Mouse (Mus musculus) forebrain, embryonic 14.5 days (tissue): ENCODE results near the gene Nap1l5. TPM values are rescaled to one million over a fixed set of nuclear protein-coding genes. Genes with fewer than 3 reads are reported as not detected.

Experiments used
- ATAC-seq: fragments of 200-750 bp; cut with Nextera tagmentation; 2 replicates; pipeline ENCODE4 v1.8.0; 2017; ENCODE audit warnings: mild to moderate bottlenecking, moderate library complexity
- DNase-seq: peaks from one replicate; pipeline ENCODE4 v3.0.0-alpha.2; 2015; ENCODE audit warnings: low spot score
- H3K27ac ChIP-seq: fragments of 300-500 bp; sonication (generic); 2 replicates; pipeline ENCODE4 v1.5.1; 2014; ENCODE audit warnings: low read depth, mild to moderate bottlenecking, control low read depth, low read length, moderate library complexity
- H3K27me3 ChIP-seq: fragments of 300-500 bp; sonication (generic); replicated peaks from 2 replicates; pipeline ENCODE4 v1.6.1; 2014; ENCODE audit warnings: low read length, control low read depth, mixed read lengths; ENCODE audit not compliant: control insufficient read depth, insufficient read depth
- H3K36me3 ChIP-seq: fragments of 300-500 bp; sonication (generic); 2 replicates; pipeline ENCODE4 v1.6.1; 2014; ENCODE audit warnings: low read length, control low read depth; ENCODE audit not compliant: control insufficient read depth, insufficient read depth
- H3K4me1 ChIP-seq: fragments of 300-500 bp; sonication (generic); 2 replicates; pipeline ENCODE4 v1.6.1; 2014; ENCODE audit warnings: antibody characterized with exemption, low read length, control low read depth; ENCODE audit not compliant: control insufficient read depth, insufficient read depth
- H3K4me2 ChIP-seq: fragments of 300-500 bp; sonication (generic); 2 replicates; pipeline ENCODE4 v1.6.1; 2014; ENCODE audit warnings: mild to moderate bottlenecking, control low read depth, low read length
- H3K4me3 ChIP-seq: fragments of 300-500 bp; sonication (generic); 2 replicates; pipeline ENCODE4 v1.5.1; 2014; ENCODE audit warnings: low read depth, low read length, control low read depth
- H3K9ac ChIP-seq: fragments of 300-500 bp; sonication (generic); 2 replicates; pipeline ENCODE4 v1.6.1; 2014; ENCODE audit warnings: mild to moderate bottlenecking, low read length, control low read depth, moderate library complexity
- H3K9me3 ChIP-seq: fragments of 300-500 bp; sonication (generic); replicated peaks from 2 replicates; pipeline ENCODE4 v1.6.1; 2016; ENCODE audit warnings: low read length, control low read depth, mixed read lengths; ENCODE audit not compliant: control insufficient read depth
- WGBS: fragments of 180-500 bp; shearing (Covaris S2); extraction: QIAGEN DNeasy Blood & Tissue Kit; methylation state at CpG from one replicate; pipeline ENCODE4 v1.1.7; 2014; 5-methylcytosine and 5-hydroxymethylcytosine counted together
- polyA plus RNA-seq: library from polyadenylated mRNA; unstranded; fragments of >200 nt; fragmentation: Nextera tagmentation; extraction: Ambion mirVana; gene quantifications from 2 replicates; pipeline ENCODE4 v1.2.1, GENCODE M21; 2014

Gene Nap1l5
- polyA plus RNA-seq, 1 experiment from 2014 or later = 70.1 TPM

DNA sequence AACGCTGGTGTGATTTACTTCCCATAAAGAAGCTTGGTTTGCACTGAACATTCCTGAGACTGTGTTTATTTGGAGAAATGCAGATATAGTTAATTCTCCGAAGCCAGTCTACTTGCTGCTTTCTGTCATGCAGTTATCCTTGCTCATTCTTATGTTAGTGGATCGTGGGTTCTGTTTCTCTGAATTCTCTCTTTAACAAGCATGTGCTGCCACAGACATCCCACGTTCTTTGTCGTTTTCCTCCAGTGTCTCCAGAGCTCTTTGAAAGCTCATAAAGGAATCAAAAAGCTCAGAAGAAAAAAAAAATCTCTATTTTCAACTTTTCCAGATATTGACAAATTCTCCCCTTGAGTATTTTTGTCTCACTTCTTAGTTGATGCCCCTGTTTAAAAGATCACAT, 7.1 kb upstream of the Nap1l5 start:
- H3K9ac ChIP-seq = no peak overlapping the region
- no peak overlapping the region for H3K4me2 ChIP-seq
- 87% methylated on average over 5 of the region's 5 CpGs for WGBS
- H3K27ac ChIP-seq = no peak overlapping the region
- ATAC-seq (no peak), DNase-seq (no peak)
- no peak overlapping the region for H3K4me3 ChIP-seq
- peaks cover 3% of the 10 kb centered on the region; the same call in 1 of the 2 replicates for H3K36me3 ChIP-seq
- H3K4me1 ChIP-seq = no peaks in the 10 kb centered on the region
- no peaks in the 10 kb centered on the region for H3K27me3 ChIP-seq
- no peaks in the 10 kb centered on the region for H3K9me3 ChIP-seq

DNA sequence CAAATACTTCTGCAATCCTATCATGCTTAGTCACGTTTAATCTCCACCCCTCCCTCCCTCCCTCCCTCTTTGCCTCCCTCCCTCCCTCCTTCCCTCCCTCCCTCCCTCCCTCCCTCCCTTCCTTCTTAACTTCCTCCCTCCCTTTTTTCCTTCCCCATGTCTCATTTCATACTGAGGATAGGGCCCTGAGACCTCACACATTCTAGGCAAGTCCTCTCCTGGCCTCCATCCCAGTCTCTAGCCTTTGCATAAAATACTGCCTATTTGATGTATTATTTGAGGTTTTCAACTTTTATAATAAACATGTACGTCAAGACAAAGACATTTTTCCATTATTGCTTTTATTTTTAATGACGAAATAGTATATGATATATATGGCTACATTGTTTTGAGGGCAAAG, 6.7 kb upstream of the Nap1l5 start:
- H3K4me3 ChIP-seq = no peak overlapping the region
- H3K36me3 ChIP-seq = peaks cover 1% of the 10 kb centered on the region; the same call in 1 of the 2 replicates
- H3K27me3 ChIP-seq = no peaks in the 10 kb centered on the region

DNA sequence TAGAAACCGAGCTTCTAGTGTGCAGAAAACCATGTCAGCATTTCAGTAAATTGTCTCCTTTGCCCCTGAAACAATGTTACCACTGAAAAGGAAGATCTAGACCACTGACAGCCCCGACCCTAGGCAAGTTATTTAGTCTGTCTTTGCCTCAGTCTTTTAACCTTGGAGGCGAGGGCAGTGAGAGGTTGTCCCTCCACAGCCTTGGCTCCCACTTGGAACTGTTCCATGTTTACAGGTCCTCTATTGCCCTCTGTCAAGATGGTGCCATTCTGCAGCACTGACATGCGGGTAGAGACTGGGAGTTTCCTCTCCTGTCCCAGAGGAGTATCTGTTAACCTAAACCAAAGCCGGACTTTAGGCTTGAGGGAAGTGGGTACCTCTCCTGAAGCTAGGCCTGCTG, 6.0 kb upstream of the Nap1l5 start:
- H3K36me3 ChIP-seq = no peaks in the 10 kb centered on the region
- 87% methylated on average over 5 of the region's 5 CpGs for WGBS
- ATAC-seq = no peak

More for the DNA sequence above, 6.7 kb upstream of the Nap1l5 start:
- WGBS = 88% methylated on average over 3 of the region's 3 CpGs
- Histone ChIP-seq H3K9me3 (no peaks in the 10 kb centered on the region), H3K9ac (no peak overlapping the region), H3K4me2 (no peak overlapping the region), H3K27ac (no peak overlapping the region), H3K4me1 (no peaks in the 10 kb centered on the region)
- no peak for DNase-seq
- no peak for ATAC-seq

DNA sequence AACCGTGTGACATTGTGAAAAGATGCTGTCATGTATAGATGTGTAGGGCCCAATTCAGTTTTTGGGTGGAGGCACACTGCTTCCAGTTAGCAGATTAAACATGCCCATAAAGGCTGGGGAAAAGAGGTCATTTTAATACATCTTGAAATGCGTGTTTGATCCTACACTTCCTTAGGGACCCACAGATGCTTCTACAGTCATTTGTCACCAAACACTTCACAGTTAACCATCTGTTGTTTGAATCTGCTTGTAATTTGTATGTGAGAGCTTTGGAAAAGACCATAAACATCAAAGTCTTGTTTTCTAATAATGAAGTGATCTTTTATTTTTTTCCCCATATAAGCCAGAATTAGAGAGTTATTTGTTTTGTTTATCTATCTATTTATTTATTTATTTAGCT, 915 bp upstream of the Nap1l5 start:
- H3K4me2 ChIP-seq = peak overlapping the region; percentile 49
- no peak for ATAC-seq
- peaks cover 9% of the 10 kb centered on the region for H3K4me1 ChIP-seq
- no peaks in the 10 kb centered on the region for H3K27me3 ChIP-seq
- WGBS = 54% methylated on average over 2 of the region's 2 CpGs
- H3K27ac ChIP-seq = no peak overlapping the region
- DNase-seq = peak; percentile 25
- no peaks in the 10 kb centered on the region for H3K36me3 ChIP-seq
- H3K9me3 ChIP-seq = peaks cover 14% of the 10 kb centered on the region; the same call in 1 of the 2 replicates
- H3K4me3 ChIP-seq = no peak overlapping the region
- no peak overlapping the region for H3K9ac ChIP-seq

More for the DNA sequence above, 6.0 kb upstream of the Nap1l5 start:
- no peak for DNase-seq
- Histone ChIP-seq H3K9ac (no peak overlapping the region), H3K4me2 (no peak overlapping the region), H3K4me3 (no peak overlapping the region), H3K27ac (no peak overlapping the region), H3K4me1 (no peaks in the 10 kb centered on the region), H3K27me3 (no peaks in the 10 kb centered on the region), H3K9me3 (no peaks in the 10 kb centered on the region)

DNA sequence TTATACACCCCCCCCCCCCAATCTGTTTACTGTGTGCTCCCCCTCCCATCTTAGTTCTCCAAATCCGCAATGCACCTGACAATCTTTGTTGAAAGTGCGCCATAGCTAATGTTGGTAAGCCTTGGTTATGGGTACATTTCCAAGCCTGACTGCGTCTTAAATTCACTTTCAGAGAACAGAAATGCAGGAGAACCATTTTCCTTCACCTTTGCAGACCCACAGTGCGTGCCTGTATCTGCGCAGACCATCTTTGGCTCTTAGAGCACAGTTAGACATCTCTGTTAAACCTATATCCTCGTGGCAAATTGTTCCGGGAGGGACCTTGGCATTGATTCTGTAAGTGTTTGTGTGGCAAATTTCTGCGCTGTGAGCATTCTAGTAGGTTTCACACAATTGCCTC, 460 bp upstream of the Nap1l5 start:
- Histone ChIP-seq H3K27me3 (no peaks in the 10 kb centered on the region), H3K9ac (no peak overlapping the region; the same call in 1 of the 2 replicates), H3K36me3 (no peaks in the 10 kb centered on the region), H3K27ac (no peak overlapping the region), H3K4me1 (peaks cover 9% of the 10 kb centered on the region), H3K4me2 (peak overlapping the region; percentile 49), H3K9me3 (peaks cover 14% of the 10 kb centered on the region; the same call in 1 of the 2 replicates), H3K4me3 (peak overlapping the region; percentile 42)
- DNase-seq = no peak
- 65% methylated on average over 8 of the region's 8 CpGs for WGBS
- ATAC-seq = no peak

DNA sequence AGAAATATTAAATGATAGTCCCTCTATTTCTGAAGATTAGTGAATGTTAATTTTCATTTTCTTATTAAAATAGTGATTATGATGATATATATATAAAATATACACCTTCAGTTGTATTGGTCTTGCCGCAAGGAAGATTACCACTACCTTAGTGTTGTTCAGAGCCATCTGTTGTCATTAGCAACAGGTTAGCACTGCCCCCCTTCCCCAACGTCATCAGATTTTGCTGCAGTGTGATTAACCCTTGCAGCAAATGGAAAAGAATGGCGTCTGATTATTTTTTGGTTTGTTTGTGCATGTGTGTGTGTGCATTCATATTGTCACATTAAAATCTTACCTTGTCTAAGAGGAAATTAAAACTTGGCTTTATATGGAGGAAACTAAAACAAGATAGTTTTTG, 2.3 kb downstream of the Nap1l5 start:
- WGBS = 52% methylated on average over 3 of the region's 3 CpGs
- H3K4me3 ChIP-seq = no peak overlapping the region
- ATAC-seq = no peak
- H3K27me3 ChIP-seq = no peaks in the 10 kb centered on the region
- H3K4me1 ChIP-seq = peaks cover 9% of the 10 kb centered on the region
- DNase-seq = no peak
- no peak overlapping the region for H3K9ac ChIP-seq
- H3K9me3 ChIP-seq = peaks cover 14% of the 10 kb centered on the region; the same call in 1 of the 2 replicates
- H3K27ac ChIP-seq = no peak overlapping the region
- H3K36me3 ChIP-seq = no peaks in the 10 kb centered on the region
- no peak overlapping the region for H3K4me2 ChIP-seq

DNA sequence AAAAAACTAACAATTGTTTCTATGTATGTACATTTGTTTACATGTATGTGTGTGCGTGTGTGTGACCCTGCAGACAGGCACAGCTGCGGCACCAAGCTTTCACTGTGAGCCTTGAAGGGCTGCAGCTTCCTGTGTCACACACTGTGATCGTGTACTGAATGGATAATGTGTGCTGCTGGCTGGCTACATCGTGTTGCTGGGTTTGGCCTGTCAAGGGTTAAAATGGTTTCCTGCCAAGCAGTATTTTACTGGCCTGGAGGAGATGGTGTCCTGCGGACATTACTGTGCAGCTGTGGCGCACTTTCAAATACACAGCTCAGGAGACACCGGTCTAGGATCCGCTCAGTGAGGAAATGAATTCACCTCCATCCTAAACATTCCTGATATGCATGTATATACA, 3.7 kb downstream of the Nap1l5 start:
- no peaks in the 10 kb centered on the region for H3K36me3 ChIP-seq
- peak overlapping the region; percentile 29 for H3K4me2 ChIP-seq
- H3K9me3 ChIP-seq = peaks cover 14% of the 10 kb centered on the region; the same call in 1 of the 2 replicates
- DNase-seq = peak; percentile 89
- peaks cover 9% of the 10 kb centered on the region for H3K4me1 ChIP-seq
- H3K27me3 ChIP-seq = no peaks in the 10 kb centered on the region
- peak; percentile 88 for ATAC-seq
- no peak overlapping the region for H3K4me3 ChIP-seq
- 18% methylated on average over 8 of the region's 8 CpGs for WGBS
- 0 out of 2 replicates have a peak overlapping the region, but pooled peaks have one; percentile 11 for H3K27ac ChIP-seq
- H3K9ac ChIP-seq = no peak overlapping the region

DNA sequence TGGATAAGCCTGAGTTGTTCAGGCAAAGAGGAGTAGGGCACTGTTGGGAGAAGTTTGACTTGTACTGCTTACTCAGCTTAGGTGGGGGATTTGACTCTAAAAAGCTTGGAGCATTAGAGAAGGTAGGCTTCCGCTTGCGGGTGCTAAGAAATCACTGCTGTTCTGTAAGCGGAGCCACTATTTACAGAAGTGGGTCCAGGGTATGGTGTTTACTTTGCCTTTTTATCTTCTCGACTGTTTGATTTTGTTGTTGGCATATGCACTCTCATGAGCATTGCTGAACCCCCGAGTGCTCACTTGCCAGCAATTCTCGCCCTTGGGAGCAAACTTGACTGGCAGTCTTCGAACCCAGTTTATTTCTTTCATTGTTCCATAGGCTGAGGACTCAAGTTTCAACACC, 6.3 kb downstream of the Nap1l5 start:
- Histone ChIP-seq H3K9me3 (no peaks in the 10 kb centered on the region), H3K4me3 (no peak overlapping the region), H3K4me1 (peaks cover 6% of the 10 kb centered on the region), H3K27me3 (no peaks in the 10 kb centered on the region), H3K9ac (no peak overlapping the region), H3K36me3 (0 out of 2 replicates have a peak, but pooled peaks cover 2% of the 10 kb centered on the region), H3K27ac (no peak overlapping the region), H3K4me2 (no peak overlapping the region)
- ATAC-seq (no peak), DNase-seq (no peak)
- 90% methylated on average over 7 of the region's 7 CpGs for whole genome bisulfite sequencing

DNA sequence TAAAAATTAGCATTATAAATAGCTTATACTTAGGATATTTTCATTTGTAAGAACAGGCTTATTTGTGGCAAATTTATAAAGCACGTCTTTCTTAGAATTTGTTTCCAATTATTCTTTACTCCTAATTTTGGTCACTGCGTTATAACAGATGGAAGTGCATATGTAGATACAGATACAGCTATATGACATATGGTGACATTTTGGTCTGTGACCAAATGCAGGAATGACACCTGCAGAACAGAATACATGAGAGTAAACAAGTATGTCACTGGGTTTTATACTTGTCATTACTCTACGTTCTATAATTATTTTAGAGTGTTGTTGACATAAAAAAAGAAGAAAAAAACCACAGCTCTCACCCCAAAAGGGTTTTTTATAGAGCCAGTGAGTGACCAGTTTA, 7.8 kb downstream of the Nap1l5 start:
- peaks cover 6% of the 10 kb centered on the region for H3K4me1 ChIP-seq
- H3K36me3 ChIP-seq = 0 out of 2 replicates have a peak, but pooled peaks cover 2% of the 10 kb centered on the region
- H3K27ac ChIP-seq = no peak overlapping the region
- H3K9ac ChIP-seq = no peak overlapping the region
- ATAC-seq (no peak), DNase-seq (peak; percentile 61)
- H3K4me3 ChIP-seq = no peak overlapping the region
- WGBS = 73% methylated on average over 3 of the region's 3 CpGs
- no peaks in the 10 kb centered on the region for H3K9me3 ChIP-seq
- no peaks in the 10 kb centered on the region for H3K27me3 ChIP-seq
- no peak overlapping the region for H3K4me2 ChIP-seq
